Mouse (Mus musculus): Measurements from ENCODE around the gene Ptf1a.
A peak's percentile ranks its signal among the peaks of the same experiment; 100 is the strongest.

Gene Ptf1a

GRCm38 (mm10) chr2:19444931-19445831, at the start of gene Ptf1a:
Ptf1a (plus strand) TSS chr2:19445663.
- DNase-seq = no peak

- no peak for DNase-seq
Measured at GRCm38 (mm10) chr2:19405409-19405808, 40.1 kb upstream of the Ptf1a start.

DNA sequence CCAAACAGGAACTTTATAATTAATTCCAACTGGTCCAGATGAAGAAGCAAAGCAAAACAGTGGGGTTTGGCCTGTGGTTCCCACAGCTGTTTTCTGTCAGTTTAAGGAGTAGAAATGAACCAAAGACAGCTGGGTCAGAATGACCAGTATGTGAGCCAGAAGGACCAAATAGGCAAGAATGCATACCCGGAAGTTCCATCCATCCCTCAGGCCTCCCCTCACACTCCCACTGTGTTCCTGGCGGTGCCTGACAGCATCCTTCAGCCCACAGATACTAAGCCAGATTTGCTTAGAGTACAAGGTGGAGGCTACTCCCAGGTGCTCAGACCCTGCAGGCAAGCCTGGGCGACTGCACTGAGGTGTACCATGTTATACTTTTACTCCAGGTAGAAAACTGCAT, 38.9 kb upstream of the Ptf1a start:
- no peak for DNase-seq

DNA sequence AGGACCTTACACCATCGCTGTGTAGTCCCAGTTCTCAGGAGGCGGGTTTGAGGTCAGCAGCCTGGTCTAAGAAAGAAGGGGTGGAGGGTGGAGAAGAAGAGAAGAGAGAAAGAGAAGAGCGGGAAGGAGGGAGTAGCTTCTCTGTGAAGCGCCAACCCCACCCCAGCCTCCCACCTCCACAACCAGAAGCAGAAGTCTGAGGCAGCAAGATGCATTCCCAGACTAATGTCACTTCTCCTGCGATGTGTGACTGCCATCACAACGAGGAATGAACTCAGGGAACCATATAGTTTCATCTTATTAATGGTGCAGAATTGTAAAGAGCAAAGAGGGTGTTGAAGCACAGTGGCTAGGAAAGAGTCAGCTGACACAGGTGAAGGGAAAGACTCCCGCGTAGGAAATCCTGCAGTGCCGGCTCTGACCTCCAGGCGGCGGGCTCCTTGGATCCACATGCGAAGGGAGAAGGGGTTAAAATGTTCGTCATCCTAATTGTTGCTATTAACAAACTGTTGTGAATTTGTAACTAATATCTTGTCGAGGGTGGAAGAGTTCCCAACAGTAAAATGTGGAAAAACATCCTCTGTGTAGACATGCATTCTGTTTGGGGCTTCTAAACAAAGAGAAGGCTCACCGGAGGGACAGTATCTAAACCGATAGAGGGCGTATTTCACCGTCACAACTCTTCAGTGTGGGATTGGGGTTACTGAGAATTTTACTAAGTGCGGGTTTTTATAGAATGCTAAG, 31.1 kb upstream of the Ptf1a start:
- peak; percentile 61 to 70 for DNase-seq

DNA sequence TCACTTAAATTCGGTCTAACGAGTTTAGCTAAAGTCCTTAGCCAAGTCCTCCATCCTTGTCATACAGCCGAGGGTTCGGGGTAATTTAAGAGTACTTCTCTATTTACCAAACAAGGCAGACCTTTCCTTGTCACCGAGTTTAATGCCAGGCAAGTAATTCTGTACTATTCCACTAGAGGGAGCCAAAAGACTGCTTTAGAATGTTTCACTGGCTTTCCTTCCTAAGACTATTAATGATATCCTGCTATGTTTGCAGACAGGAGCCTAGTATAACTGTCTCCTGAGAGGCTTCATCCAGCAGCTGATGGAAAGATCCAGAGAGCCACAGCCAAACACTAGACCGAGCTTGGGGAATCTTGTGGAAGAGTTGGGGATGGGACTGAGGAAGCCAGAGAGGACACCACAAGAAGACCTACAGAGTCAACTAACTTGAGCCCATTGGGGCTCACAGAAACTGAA, 30.4 kb upstream of the Ptf1a start:
- no peak for DNase-seq

DNA sequence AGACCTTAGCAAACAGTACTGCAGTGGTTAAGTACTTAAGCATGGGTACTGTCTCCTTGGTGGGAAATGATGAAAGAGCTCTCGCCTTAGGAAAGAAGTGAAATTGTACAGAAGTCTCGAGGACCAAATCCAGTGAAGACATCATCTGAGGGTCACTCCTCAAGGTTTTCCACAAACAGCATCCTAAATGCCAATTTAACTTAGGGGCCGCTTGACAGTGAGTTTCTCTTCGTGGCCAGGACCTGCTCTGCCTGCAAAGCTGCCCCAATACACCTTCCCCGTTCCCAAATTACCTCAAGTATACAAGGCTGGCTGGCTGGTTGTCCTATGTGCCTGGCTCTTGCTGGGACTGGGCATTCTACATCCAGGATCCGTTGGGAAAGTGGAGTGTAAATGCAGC, 29.4 kb upstream of the Ptf1a start:
- no peak for DNase-seq

DNA sequence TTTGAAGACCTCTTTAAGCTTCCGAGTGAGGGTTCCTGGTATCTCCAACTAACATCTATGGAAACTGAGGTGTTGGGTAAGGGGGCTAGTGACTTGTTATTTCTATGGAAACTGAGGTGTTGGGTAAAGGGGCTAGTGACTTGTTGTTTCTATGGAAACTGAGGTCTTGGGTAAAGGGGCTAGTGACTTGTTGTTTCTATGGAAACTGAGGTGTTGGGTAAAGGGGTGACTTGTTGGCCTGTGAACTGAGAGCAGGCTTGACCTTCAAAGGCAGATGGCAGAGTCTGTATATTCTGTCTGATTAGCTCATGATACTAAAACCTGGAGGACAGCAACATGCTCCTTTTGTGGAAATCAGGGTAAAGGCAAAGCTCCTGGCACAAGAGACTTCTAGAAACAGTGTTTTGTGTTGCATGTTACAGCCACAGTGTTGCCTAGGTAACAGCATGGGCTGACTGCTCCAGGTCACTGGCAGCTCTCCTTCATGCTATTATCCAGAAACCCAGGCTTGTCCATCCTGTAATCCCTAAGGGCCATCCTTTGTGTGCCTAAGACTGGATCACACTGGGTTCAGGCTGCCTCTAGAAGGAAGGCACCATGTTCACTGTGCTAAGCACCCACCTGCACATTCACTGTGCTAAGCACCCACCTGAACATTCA, 25.6 kb upstream of the Ptf1a start:
- DNase-seq = no peak

DNA sequence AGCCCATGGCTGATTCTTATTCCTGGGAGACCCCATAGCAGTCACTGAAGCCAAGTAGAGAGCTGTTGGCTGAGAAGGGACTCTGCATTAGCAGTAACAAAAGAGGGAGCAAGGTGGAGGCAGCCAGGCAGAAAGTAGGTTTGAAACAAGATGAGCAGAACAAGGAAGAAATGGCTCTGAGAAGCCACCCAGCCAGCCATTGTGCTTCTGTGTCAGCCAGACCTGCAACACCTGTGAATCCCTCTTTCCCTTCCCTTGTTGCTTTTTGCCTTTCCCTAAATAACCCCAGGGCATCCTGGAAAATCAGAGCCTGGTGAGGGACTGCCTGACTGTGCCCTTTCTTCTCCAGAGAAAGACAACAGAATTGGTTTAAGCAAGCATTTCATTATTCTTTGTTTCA, 23.2 kb upstream of the Ptf1a start:
- DNase-seq = no peak

GRCm38 (mm10) chr2:19423086-19423485, 22.4 kb upstream of the Ptf1a start:
- DNase-seq = no peak

DNA sequence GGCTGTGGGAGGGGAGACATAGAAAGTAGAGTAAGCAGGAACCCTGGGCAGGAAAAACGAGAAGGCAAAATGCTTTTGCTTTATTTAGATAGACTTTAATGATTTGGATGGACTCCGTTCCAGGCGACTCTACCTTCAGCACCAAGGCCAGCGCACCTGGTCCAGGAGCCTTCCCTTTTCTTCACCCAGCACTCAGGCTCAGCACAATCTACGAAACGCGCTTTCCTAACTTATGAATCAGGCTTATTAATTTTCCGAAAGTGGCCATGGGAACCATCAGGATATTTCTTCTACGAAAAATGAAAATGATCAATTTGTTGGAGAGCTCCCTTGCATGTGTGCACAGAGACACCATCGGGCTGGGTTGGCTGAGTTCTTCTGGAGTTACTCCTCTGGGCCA, 16.4 kb upstream of the Ptf1a start:
- peak in 1 of 2 experiments; percentile 8 for DNase-seq

DNA sequence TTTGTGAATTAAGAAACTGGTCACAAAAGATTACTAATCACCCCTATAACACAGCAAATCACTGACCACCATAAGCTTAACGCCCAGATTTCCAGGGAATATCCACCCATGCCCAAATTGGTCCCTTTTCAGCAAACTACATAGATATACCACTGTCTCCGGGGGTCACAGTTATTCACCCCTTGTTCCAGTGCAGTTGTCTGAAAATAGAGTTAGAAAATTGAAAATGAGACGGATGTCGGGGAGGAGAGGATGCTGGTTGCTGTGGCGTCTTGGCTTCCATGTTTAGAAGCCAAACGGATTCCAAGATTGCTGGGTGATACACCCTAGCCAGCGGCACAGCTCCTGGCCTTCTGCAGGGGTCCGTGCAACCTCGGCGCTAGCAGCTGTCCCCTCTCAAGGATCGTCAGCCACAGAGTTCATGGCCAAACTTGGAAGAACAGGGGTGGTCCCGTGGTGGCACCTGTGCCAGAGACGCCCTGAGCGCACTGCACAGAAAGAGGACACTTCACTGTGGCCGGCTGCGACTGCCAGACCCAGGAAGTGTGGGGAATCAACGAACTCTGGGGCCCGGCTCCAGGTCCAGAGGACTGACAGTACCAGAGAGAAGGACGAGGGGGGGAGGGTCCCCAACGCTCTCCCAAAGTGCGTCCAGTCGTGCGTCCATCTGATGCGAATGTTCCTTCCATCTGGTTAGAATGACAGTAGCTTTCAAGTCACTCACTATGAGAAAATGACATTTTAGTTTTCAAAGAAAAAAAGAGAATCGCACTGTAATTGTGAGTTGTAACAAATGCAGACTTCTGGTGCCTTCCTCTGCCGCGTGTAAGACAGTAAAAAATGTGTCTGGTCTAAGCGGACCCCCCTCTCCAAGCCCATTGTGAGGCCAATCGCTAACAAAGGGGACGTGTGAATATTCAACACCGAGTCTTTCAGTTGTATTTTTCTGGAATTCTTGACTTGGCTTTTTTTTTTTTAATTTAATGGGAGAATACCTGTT, 15.5 kb upstream of the Ptf1a start:
- DNase-seq = no peak

DNA sequence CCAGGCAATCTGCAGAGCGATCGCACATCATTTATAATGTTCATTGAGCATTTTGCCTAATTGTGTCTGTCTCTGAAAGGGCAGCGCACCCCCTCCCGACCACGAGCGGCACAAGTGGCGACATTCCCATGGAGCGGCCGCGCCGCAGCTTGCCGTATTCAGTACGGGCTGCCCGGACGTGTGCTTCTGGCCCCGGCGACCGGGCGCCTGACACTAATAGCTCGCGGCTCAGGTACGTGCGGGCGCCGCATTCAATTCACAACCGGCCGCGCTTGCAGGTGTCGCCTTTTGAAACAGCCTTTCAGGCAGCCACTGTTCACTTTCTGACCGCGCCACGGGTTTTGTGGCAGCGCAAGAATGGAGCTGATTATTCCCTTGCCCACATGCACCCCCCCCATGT, 14.7 kb upstream of the Ptf1a start:
- no peak for DNase-seq

DNA sequence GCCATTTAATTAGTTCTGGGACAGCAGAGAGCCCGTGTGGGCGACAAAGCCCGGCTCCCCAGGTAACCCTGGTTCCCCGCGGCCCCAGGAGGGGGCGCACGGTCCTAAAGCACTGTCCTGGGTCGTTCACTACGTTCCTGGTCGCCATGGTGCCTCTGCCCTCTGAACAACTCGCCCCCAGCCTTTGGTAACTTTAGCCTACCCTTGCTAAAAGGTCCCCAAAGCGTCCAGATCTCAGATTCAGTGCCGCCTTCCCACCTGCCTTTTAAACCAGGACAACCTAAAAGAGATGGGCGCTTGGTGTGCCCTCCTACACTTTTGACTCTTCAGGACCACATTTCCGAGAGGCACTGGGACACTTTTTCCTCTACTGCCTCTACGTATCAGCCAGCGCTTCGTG, 14.3 kb upstream of the Ptf1a start:
- DNase-seq = peak in 1 of 2 experiments; percentile 14

- DNase-seq = peak in 1 of 2 experiments; percentile 6
Measured at GRCm38 (mm10) chr2:19431614-19432323, 13.7 kb upstream of the Ptf1a start.

DNA sequence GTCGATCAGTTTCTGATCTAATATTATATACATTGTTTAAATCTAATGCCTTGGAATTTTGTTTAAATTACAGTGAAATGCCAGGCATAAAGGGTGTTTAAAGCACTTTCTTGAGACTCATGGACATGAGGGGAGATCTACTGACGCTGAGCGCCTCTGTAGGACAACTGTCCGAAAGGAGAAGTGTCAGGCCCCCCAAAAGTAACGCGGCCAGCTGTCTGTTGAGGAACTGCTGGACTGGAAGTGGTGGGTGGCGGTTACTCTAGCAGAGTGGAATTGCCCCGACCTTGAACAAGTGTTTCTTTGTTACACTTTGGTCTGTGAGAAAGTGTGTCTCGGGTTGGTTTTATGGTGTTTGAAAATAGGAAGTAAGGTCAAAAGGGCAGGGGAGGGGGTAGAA, 1.1 kb upstream of the Ptf1a start:
- DNase-seq = no peak

DNA sequence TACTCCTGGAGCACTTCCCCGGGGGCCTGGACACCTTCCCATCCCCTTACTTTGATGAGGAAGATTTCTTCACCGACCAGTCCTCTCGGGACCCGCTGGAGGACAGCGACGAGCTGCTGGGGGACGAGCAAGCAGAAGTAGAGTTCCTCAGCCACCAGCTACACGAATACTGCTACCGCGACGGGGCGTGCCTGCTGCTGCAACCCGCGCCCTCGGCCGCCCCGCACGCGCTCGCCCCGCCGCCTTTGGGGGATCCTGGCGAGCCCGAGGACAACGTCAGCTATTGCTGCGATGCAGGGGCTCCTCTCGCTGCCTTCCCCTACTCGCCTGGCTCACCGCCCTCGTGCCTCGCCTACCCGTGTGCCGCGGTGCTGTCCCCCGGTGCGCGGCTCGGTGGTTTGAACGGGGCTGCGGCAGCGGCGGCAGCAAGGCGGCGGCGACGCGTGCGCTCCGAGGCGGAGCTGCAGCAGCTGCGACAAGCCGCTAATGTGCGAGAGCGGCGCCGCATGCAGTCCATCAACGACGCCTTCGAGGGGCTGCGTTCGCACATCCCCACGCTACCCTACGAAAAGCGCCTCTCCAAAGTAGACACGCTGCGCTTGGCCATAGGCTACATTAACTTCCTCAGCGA, 523 bp downstream of the Ptf1a start:
- DNase-seq = no peak

- no peak for DNase-seq
Measured at GRCm38 (mm10) chr2:19446746-19447145, 1.3 kb downstream of the Ptf1a start.

- DNase-seq = no peak
Measured at GRCm38 (mm10) chr2:19448042-19448700, 2.7 kb downstream of the Ptf1a start.

DNA sequence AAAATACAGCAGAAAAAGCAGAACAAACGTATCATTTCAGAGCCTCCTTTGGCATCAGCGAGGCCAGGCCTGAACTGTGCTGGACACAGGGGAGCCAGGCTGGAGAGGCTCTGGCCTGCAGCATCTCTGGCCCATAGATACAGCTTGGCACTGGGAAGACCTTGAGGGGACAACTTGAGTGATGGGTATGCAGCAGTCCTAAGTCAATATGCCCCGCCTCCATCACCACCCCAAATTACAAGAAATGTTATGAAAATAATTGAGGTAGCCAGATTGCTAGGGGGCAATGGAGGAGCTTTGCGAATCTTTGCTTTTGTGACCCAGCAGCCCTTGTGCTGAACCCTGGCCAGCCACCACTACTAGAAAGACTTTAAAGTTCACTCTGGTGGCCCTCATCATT, 3.8 kb downstream of the Ptf1a start:
- DNase-seq = no peak

GRCm38 (mm10) chr2:19452531-19453055, 7.1 kb downstream of the Ptf1a start:
- no peak for DNase-seq

All from thymus, postnatal 36 days (tissue).